Mouse (Mus musculus): Measurements from ENCODE around the gene Dnah9.

Gene Dnah9

DNA sequence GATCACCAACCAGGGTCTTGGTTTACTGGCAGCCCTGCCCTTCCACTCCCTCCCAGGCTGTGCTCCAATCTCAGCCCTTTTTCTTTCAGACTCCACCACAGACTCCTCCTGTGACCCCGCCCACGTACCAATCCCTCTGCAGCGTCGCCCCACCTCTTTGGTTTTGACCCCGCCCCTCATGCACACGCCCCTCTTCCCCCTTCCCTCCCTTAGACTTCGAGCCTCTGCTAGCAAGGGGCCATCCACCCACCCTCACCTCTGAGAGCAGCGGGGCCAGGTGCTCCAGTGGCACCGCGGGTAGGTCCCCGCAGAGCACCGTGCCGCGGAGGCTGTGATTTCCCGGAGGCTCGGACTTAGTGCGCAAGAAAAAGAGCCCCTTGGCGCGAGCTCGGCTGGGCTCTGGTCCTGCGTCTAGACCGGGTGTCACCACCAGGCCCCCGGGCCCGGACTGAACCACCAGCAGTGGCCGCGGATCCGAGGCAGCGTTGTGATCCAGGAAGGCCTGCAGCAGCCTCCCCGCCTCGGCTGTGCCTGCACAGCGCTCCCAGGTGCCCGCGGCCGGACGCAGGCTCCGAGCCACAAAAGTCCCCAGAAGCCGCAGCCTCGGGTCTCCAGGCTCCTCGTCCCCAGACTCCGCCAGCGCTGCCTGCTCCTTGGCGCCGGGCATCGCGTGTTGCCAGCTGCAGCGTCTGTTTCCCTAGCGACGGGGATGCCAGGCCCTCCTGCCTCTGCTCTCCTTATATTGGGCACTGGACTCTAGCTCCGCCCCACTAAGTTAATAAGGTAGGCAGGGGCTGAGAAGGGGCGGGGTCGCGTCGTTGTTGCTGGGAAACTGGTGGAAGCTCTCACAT is at the start of gene Dnah9:
Gene Dnah9 (minus strand): TSS at position 751 of the 851 bp plus-strand sequence.
- DNase-seq (ENCODE audit: low read depth, low spot score) = peak; percentile 84

DNA sequence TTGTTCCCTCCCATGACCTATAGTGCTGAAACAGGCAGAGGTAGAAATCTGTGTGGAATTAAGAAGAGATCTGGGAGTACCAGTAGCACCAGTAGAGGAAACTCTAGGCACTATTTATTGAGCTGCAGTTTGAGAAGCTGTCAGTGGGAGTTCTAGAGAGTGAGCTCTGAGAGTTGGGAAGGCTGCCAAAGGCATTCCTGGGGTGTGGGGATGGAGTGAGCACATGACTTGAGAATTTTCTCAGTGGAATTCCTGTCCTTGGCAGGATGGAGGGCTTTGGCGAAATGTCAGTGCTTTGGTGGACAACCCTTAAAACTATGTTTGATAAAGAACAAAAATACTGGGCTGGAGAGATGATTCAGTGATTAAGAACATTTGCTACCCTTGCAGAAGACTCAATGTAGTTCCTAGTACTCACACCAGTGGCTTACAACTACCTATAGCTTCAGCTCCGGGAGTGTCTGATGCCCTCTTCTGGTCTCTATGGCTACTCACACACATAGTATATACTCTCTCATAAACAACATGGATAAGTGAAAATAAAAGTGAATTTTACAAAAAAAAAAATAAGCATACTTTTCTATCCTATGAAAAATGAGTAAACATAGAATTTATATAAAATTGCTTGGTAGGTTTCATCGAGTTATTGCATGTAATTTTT is 20.4 kb upstream of the Dnah9 start:
- DNase-seq (ENCODE audit: low read depth, low spot score) = peak; percentile 10

DNA sequence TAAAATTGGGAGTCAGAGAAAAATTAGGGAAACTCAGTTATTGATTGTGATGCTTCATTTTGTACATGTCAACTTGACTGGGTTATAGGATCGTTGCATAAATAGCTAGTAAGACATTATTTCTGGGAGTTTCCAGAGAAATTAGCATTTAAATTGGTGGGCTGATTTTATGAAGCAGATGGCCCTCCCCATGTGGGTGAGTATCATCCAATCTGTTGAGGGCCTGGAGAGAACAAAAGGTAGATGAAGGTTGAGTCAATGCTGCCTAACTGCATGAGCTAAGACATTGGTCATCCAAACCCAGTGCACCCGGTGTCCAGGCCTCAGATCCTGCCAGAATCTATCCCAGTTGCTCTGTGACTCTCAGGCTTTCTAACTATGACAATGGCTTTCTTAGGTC is 19.8 kb upstream of the Dnah9 start:
- no peak for DNase-seq (ENCODE audit: low read depth, low spot score)

GRCm38 (mm10) chr11:66177781-66178180 is 9.4 kb upstream of the Dnah9 start:
- no peak for DNase-seq (ENCODE audit: low read depth, low spot score)

DNA sequence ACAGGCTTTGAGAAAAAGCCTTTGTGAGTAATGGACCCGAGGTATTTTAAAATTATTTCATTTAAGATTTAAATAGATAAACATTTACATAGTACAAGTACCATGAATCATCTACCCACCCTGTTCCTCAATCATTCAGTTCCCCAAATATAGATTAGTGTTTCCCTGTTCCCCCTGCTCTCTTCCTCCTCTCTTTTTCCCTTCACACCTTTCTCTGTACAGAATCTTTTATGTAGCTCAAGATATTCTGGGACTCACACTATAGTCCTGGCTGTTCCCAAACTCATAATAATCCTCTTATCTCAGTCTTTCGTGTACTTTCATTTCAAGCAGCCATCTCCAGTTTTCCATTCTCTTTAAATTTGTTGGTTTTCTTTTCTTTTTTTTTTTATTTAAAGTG is 4.3 kb downstream of the Dnah9 start:
- DNase-seq (ENCODE audit: low read depth, low spot score) = no peak

DNA sequence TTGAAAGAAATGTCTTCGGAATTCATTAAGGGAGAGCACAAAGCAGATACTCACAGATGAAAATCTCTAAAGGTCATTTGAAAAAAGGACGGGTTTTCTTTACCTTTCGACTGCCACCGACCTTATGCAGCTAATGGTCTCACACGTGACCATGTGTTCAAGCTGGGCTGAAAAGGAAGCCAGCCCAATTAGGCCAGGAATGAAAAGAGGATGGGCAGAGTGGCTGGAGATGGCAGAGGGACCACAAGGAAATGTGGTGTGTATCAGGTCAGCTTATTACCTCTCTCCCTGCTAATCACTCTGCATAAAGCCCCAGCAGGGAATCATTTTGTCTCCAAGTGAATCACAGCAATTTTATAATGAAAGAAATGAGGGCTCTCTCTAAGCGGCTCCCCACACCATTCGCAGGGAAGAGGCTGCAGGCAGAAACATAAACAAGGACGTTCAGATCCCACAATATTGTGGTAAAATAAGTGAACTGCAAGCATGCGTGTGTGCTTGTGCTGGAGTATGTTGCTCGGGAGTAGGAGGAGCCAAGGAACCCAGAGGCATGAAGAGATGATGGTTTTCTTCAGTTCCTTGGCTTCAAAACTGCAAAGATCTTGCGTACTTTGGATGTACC is 27.6 kb downstream of the Dnah9 start:
- DNase-seq (ENCODE audit: low read depth, low spot score) = no peak

DNA sequence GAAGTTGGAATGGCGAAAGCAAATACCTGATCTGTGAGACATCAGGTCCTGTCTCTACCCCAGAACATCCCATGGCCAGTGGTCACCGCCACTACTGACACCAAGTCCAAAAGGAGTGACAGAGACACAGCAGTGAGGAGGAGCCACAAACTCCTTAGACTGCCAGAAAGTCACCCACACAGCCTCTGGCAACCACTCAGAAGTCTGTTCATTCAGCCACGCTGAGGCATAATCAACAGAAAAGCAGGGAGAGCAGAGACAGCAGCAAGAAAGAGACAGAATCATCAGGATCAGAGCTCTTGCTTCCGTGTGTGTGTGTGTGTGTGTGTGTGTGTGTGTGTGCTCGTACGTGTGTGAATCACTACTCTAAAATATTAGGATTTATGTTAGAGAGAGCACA is 33.5 kb downstream of the Dnah9 start:
- no peak for DNase-seq (ENCODE audit: low read depth, low spot score)

- no peak for DNase-seq (ENCODE audit: low read depth, low spot score)
These were observed 42.2 kb downstream of the Dnah9 start for GRCm38 (mm10) chr11:66126150-66126549.

DNA sequence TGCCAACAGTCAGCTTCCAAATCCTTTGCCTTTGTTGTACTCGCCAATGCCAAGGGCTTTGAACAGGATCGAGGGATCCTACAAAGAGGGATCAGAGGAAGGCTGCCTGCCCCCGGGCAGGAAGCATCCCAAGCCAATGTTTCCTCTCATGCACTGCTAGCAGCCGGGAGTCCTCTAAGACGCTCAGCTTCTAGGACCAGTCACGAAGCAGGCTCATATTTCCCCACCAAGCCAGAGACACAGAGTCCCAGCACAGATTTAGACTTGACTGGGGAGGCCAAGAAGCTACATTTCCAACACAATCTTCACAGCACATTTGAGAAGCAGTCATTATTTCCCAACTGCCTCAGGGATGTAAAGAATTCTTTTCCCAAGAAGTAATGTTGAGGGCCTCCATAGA is 43.9 kb downstream of the Dnah9 start:
- no peak for DNase-seq (ENCODE audit: low read depth, low spot score)

- peak; percentile 38 for DNase-seq (ENCODE audit: low read depth, low spot score)
These were observed 46.3 kb downstream of the Dnah9 start for GRCm38 (mm10) chr11:66122017-66122416.

DNA sequence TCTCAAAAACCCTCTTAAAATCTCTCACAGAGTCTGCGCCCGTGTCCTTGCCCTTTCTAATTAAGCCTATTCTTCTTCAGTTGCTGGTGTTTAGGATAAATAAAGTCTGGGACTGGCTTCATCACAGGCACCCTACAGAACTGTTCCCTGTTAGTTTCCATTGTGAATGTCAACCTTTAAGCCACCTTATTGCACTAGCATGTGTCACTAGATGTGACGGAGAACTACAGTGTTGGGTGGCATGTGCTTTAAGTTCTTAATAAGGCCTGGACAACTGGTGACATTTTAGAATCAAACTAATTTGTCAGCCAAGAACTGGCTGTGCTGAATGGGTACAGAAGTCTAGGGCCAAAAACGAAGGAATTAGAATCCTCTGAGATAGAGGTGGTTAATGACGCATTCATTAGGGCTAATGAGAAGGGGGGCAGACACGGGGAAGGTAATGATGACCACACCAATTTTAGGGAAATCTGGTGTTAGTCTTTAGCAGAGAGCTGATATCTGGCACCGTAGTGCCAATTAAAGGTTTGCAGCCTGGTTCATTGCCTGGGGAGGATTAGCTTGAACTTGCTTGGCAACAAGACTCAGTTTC is 84.6 kb downstream of the Dnah9 start:
- no peak for DNase-seq (ENCODE audit: low read depth, low spot score)

DNA sequence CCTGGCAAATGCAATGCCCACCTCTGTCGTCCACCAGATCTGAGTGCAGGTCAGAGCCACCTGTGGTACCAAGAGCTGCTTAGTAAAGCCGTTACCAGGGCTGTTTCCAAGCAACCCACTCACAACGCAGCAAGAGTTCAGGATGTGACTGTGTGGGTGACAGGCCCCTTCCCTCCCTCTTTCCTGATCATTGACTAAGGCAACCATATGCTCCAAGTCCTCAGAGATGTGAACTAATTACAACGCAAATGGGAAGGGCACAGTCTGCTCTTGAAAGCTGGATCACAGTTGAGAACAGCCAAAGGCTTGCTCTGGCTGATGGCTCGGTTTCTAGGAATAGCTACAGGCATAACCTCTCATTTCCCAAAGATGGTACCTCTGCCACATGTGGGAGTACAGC is 95.4 kb downstream of the Dnah9 start:
- DNase-seq (ENCODE audit: low read depth, low spot score) = no peak

- DNase-seq (ENCODE audit: low read depth, low spot score) = no peak
These were observed 109.4 kb downstream of the Dnah9 start for GRCm38 (mm10) chr11:66058956-66059355.

GRCm38 (mm10) chr11:66051294-66051693 is 117.1 kb downstream of the Dnah9 start:
- DNase-seq (ENCODE audit: low read depth, low spot score) = no peak

GRCm38 (mm10) chr11:66049146-66049545 is 119.2 kb downstream of the Dnah9 start:
- DNase-seq (ENCODE audit: low read depth, low spot score) = no peak

DNA sequence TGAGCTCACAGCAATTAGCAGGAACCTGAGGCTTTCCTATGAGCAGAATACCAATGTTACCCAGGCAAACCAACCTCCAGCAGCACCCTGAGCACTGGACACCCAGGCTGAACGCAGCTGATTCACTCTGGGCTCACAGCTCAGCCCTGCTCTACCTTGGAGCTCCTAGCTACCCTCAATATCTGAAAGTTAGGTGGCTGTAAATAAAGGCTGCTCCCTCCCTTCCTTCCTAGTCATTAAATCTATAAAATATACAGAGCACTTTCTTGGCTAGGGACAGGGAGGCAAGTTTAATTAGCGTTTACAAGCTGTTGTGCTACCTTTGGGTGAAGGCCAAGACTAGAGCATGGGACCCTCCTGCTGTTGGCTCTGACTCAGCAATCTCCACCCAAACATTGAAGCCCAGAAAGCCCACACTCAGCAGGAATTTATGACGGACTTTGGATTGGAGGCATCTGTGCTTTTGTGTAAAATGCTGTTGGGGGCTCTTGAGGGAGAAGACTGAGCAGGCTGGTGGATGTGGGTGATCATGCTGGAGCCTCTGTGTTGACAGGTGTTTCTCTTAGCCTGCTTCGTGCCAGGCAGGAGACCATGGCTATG is 121.7 kb downstream of the Dnah9 start:
- DNase-seq (ENCODE audit: low read depth, low spot score) = no peak

GRCm38 (mm10) chr11:66043635-66044034 is 124.7 kb downstream of the Dnah9 start:
- no peak for DNase-seq (ENCODE audit: low read depth, low spot score)

- DNase-seq (ENCODE audit: low read depth, low spot score) = no peak
These were observed 125.8 kb downstream of the Dnah9 start for GRCm38 (mm10) chr11:66042531-66042930.

DNA sequence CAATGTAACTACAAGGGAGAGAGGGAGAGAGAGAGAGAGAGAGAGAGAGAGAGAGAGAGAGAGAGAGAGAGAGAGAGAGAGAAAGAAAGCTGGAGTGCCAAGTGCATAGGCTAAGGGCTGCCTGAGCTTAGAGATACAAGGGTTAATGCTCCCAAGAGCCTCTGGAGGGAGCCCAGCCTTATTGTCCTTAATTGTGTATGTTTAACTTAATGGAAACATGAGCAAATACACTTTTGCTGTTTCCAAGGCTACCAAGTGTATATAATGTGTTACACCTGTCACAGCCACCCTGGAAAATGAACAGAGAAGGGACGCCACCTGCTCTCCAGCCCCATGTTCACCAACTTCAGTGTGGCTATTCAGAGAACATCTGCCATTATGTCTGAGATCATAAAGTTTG is 142.6 kb downstream of the Dnah9 start:
- no peak for DNase-seq (ENCODE audit: low read depth, low spot score)

DNA sequence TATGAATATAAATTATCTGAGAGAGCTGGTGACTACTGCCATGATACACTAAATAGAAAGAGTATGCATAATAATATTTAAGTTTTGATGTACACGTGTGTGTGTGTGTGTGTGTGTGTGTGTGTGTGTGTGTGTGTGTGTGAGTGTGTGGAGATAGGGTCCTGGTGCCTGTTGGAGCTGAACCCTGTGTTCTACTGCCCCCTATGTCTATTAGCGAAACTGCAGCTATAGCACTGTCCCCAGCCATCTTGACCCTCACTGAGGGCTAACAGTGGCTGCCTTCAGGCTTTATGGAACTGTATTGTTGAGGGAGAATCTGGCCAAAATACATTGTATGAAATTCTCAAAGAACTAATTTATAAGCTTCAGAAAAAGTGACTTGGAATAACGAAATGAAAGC is 192.5 kb downstream of the Dnah9 start:
- peak; percentile 13 for DNase-seq (ENCODE audit: low read depth, low spot score)

DNA sequence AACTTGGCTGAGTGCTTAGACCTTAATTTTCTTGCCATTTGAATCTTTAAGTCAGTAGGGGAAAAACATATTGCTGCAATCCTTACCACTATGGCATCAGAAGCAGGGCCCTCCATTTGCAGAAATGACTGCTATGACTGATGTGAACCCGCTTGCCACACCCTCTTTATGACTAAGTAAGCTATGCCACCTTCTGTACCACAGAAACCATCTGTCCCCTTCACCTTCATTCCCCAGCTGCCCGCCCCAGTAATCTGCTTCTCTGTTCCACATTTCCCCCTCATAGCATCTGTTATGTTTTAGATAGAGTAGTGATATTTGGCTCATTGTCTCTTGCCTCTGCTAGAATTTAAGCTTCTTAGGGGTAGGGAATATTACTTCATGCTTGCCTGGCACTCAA is 237.6 kb downstream of the Dnah9 start:
- DNase-seq (ENCODE audit: low read depth, low spot score) = no peak

GRCm38 (mm10) chr11:65930359-65930758 is 238.0 kb downstream of the Dnah9 start:
- no peak for DNase-seq (ENCODE audit: low read depth, low spot score)
